Mouse (Mus musculus): ENCODE results near the gene Csnk2b.

Csnk2b gene

GRCm38 (mm10) chr17:35088825-35089644 lies 32.8 kb downstream of the Csnk2b start, which contains the start of gene Abhd16a:
Gene Abhd16a, plus strand, starts transcription at chr17:35089263.
- peak; percentile 35; the same call in 1 of the 2 replicates for TF ChIP-seq GATA4 (IDR thresholded peaks at IDR 0.05; ENCODE audit: insufficient replicate concordance, low read length)

DNA sequence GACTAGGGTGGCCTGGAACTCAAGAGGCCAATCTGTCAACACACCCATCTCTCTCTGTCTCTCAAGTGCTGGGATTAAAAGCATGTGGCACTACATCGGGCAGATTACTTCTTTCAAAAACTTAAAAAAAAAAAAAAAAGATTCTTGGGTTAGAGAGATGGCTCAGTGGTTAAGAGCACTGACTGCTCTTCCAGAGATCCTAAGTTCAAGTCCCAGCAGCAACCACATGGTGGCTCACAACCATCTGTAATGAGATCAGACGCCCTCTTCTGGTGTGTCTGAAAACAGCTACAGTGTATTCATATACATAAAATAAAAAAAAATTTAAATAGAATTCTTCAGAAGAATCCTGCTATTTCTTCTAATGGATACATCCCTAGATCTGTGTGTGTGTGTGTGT lies 33.7 kb downstream of the Csnk2b start:
- TF ChIP-seq GATA4 (IDR thresholded peaks at IDR 0.05; ENCODE audit: insufficient replicate concordance, low read length): no peak

DNA sequence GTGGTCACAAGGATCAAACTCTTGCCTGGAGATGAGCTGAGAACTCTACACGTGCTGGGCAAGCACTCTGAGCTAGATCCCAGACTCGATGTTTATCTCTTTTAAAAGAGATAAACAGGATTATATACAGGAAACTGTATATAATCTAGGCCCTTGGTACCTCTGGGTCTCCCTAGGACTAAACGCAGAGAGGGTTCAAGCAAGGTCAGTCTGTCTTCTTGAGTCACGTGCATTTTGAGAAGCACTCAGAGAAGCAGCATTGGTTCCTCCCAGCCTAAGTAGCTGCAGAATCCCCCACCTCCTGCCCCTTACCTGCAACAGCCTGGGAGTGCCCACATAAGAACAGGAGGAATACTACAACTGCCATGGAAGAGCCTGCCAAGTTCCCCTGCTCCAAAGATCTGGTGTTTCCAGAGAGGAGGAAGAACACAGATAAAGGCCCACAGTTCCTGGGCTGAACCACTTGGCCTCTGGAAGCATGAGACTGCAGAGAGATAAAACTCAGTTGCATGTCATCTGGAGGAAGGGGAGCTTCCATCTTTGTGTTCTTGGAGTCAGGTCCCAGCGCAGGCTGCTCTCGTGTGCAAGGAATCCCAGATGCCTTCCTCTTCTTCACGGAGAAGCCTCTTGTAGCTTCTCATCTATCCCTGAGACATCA lies 36.5 kb downstream of the Csnk2b start, which contains the start of gene Ly6g6f:
TSS of gene Ly6g6f (minus strand) at position 403 of the 658 bp plus-strand sequence.
- peak; percentile 76; the same call in 1 of the 2 replicates for TF ChIP-seq GATA4 (IDR thresholded peaks at IDR 0.05; ENCODE audit: insufficient replicate concordance, low read length)

- no peak for TF ChIP-seq GATA4 (IDR thresholded peaks at IDR 0.05; ENCODE audit: insufficient replicate concordance, low read length)
Measured at GRCm38 (mm10) chr17:35083929-35084497, 37.8 kb downstream of the Csnk2b start.

GRCm38 (mm10) chr17:35082841-35083576 lies 38.8 kb downstream of the Csnk2b start:
- TF ChIP-seq GATA4 (IDR thresholded peaks at IDR 0.05; ENCODE audit: insufficient replicate concordance, low read length): no peak

DNA sequence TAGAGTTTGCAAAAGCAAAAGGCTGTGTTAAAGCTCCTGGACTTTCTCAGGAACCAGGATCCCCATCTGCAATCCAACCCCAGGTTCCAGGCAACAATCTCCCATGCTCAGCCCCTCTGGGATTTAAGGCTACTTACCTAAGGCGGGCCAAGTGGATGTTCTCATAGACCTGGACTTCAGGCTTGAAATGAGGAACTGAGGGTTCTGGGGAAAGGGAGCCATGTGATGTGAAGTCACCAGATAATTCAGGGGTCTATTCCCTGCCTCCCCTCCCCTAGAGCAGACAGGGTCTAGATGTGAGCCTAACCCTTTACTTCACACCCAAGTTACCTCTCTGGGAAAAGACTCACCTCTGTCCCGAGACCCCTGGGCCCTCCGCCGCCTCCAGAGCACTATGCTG lies 41.1 kb downstream of the Csnk2b start:
- no peak for TF ChIP-seq GATA4 (IDR thresholded peaks at IDR 0.05; ENCODE audit: insufficient replicate concordance, low read length)

DNA sequence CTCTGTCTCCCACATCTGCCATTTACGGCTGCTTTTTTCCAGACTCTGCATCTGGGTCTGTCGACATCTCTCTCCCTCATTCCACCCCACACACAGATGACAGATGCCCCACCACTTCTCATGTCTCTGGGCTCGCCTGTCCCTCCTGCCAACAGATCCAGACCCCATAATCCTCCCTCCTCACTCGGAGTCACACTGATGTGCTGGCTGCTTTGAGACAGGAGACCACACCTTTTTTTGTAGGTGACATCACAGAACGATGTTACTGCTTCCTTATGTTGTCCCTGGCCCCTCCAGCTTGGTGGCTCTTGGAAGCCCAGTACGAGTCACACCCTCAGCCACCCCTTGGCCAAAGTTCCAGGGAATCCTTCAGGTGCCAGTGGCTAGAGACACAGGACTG lies 41.6 kb downstream of the Csnk2b start:
- no peak for TF ChIP-seq GATA4 (IDR thresholded peaks at IDR 0.05; ENCODE audit: insufficient replicate concordance, low read length)

DNA sequence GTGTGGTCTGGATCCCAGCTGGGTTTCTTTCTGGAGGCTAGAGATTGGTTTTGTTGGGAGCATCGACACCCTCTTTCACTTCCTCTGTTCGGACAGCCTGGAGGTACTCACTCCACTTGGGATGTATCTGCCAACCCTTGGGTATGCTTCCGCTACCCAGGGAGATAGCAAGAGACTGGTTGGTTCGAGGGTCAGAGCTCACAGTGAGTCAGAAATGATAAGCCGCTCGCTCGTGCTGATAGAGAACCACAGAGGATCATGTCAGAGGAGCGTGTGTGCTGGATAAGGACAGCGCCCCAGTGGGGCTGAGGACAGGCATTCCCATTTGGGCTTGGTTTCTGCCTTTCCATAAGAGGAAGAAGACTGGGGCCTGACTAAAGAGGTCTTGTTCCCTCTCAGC lies 42.1 kb downstream of the Csnk2b start:
- peak; percentile 71; the same call in 1 of the 2 replicates for TF ChIP-seq GATA4 (IDR thresholded peaks at IDR 0.05; ENCODE audit: insufficient replicate concordance, low read length)

DNA sequence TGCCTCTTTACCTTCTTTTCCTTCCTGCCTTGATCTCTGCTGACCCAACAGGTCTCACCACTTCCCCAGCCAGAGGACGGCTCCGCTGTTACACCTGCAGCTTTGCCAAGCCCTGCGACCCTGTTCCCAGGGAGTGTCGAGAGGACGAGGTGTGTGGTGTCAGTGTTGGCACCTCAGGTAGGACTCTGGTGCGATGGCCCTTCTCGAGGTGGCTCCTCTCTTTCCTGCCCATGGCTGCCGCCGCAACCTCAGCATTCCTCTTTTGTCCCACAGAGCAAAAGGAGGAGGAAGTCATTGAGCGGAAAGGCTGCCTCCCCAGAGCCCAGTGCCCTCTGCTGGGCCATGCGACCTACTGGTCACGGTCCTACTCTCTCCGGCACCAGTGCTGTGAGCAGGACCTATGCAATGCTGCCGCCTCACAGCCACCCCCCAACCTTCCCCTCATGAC lies 44.0 kb downstream of the Csnk2b start, which contains the start of gene Ly6g6d:
TSS of gene Ly6g6d (minus strand) at position 280 of the 448 bp plus-strand sequence.
- TF ChIP-seq GATA4 (IDR thresholded peaks at IDR 0.05; ENCODE audit: insufficient replicate concordance, low read length): no peak

GRCm38 (mm10) chr17:35077285-35077684 lies 44.6 kb downstream of the Csnk2b start:
- no peak for TF ChIP-seq GATA4 (IDR thresholded peaks at IDR 0.05; ENCODE audit: insufficient replicate concordance, low read length)

- no peak for TF ChIP-seq GATA4 (IDR thresholded peaks at IDR 0.05; ENCODE audit: insufficient replicate concordance, low read length)
Measured at GRCm38 (mm10) chr17:35076507-35077176, 45.2 kb downstream of the Csnk2b start, which contains the start of gene Ly6g6e. Gene Ly6g6e, plus strand, starts transcription at chr17:35076902.

DNA sequence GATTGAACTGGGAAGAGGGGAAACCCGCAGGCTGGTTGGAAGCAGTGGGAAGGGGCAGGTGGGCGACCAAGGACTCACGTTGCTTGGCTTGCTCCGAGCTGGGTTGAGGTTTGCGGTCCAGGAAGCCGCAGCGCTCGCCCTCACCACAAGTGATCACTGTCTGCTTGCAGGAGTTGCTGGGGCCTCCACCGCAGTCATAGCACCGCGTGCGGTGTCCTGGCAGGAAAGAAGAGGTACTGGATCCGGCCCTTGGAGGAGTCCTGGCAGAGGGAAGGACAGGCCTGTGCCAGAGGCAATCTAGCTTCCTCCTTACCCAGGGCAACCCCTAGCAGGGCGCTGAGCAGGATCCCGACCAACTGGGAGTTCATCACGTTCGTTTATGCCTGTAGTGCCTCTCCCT lies 47.8 kb downstream of the Csnk2b start:
- no peak for TF ChIP-seq GATA4 (IDR thresholded peaks at IDR 0.05; ENCODE audit: insufficient replicate concordance, low read length)

DNA sequence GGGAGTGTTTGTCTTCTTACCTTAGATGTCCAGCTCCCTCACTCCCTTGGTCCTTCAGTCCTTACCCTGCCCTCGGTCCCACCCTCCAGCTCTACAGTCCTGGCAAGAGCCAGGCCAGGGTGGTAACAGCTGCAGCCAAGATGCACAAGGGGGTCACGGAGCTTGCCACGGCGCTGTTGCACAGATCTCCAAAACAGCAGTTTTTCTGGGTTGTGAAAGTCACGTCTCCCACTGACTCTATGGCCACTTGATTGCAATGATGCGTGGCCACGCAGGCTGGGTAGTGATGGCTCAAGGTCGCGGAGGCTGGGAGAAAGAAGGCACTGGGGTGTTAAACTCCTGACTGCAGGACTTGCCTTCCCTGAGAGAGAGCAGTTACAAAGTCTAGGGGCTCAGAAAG lies 50.4 kb downstream of the Csnk2b start:
- no peak for TF ChIP-seq GATA4 (IDR thresholded peaks at IDR 0.05; ENCODE audit: insufficient replicate concordance, low read length)

- TF ChIP-seq GATA4 (IDR thresholded peaks at IDR 0.05; ENCODE audit: insufficient replicate concordance, low read length): no peak
Measured at GRCm38 (mm10) chr17:35070556-35071229, 51.2 kb downstream of the Csnk2b start.

Data from liver, adult (tissue).